Mouse (Mus musculus) heart, embryonic 13.5 days (tissue): Measurements from ENCODE around the gene Pou3f1. TPM values are rescaled to one million over a fixed set of nuclear protein-coding genes. Genes with fewer than 3 reads are reported as not detected.
"Not testable (repeated sequence)": the region's sequence is repeated elsewhere in the genome, so short reads cannot be mapped to it uniquely, and the experiment has no call there.

ENCODE experiments used
- ATAC-seq: fragments of 200-750 bp; cut with Nextera tagmentation; 2 replicates; pipeline ENCODE4 v1.8.0; 2017; ENCODE audit warnings: moderate TSS enrichment; ENCODE audit not compliant: insufficient number of reproducible peaks, low FRiP score, low TSS enrichment; ENCODE audit errors: extremely low read depth
- H3K27ac ChIP-seq: fragments of 300-500 bp; sonication (generic); replicated peaks from 2 replicates; pipeline ENCODE4 v1.5.1; 2015; ENCODE audit warnings: moderate library complexity, mild to moderate bottlenecking, inconsistent platforms
- H3K27me3 ChIP-seq: fragments of 300-500 bp; sonication (generic); replicated peaks from 2 replicates; pipeline ENCODE4 v1.6.1; 2015; ENCODE audit warnings: mild to moderate bottlenecking, inconsistent platforms
- H3K36me3 ChIP-seq: fragments of 300-500 bp; sonication (generic); 2 replicates; pipeline ENCODE4 v1.6.1; 2015; ENCODE audit warnings: mild to moderate bottlenecking, inconsistent platforms
- H3K4me1 ChIP-seq: fragments of 300-500 bp; sonication (generic); 2 replicates; pipeline ENCODE4 v1.6.1; 2015; ENCODE audit warnings: inconsistent platforms
- H3K4me2 ChIP-seq: fragments of 300-500 bp; sonication (generic); 2 replicates; pipeline ENCODE4 v1.6.1; 2015; ENCODE audit warnings: inconsistent platforms, mild to moderate bottlenecking, moderate library complexity
- H3K4me3 ChIP-seq: fragments of 300-500 bp; sonication (generic); 2 replicates; pipeline ENCODE4 v1.5.1; 2015; ENCODE audit warnings: moderate library complexity, mild to moderate bottlenecking, inconsistent platforms
- H3K9ac ChIP-seq: fragments of 300-500 bp; sonication (generic); 2 replicates; pipeline ENCODE4 v1.6.1; 2015; ENCODE audit warnings: inconsistent platforms, mild to moderate bottlenecking, moderate library complexity
- H3K9me3 ChIP-seq: fragments of 300-500 bp; sonication (generic); 2 replicates; pipeline ENCODE4 v1.6.1; 2016; ENCODE audit warnings: inconsistent platforms
- WGBS: fragments of 180-500 bp; shearing (Covaris S2); methylation state at CpG from one replicate; pipeline ENCODE4 v1.1.7; 2015; ENCODE audit warnings: mixed read lengths; 5-methylcytosine and 5-hydroxymethylcytosine counted together
- polyA plus RNA-seq: library from polyadenylated mRNA; unstranded; fragments of >200 nt; fragmentation: Nextera tagmentation; extraction: Ambion mirVana; gene quantifications from 2 replicates; pipeline ENCODE4 v1.2.1, GENCODE M21; 2015

The Pou3f1 gene
- polyA plus RNA-seq, 1 experiment from 2014 or later: 0.15 TPM

DNA sequence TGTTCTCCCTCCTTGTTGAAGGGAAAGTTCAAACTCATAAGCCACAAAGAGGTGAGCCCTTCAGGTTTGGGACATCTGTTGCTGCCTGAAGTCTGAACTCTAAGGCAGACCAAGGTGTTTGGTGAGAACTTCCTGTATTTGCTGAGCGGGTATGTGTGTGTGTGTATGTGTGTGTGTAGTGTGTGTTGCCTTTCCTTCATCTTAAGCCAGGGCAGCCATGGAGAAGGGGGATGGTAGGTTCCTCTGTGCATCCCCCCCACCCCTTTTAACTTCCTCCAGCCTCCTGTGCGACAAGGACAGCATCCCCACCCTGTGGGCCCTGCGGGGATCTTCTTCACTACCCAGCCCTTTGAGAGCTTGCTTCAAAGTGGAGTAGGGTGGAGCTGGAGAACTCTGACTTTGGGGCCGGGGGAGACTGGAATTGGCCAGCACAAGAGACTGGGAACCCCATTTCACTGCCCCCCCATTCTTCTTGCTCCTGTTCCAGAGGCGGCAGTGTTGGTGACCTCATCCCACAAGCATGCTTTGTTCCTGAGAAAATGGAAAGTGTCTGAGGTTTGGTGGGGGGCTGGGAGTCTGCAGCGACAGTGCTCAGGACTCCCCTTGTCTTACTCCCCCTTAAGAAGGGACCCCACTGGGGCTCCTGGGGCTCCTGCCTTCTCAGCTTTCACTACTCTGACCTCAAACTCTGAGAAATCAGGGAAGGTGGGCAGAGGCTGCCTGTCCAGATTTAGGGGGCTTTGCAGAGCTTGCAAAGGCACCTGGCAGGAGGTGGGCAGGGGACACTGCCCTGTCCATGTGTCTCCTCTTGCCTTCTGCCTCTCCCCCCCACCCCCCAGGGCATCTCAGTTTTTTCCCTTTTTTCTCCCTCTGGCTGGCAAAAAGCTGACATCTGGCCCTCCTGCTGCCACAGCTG is 47.5 kb downstream of the Pou3f1 start:
- 14% methylated on average over 6 of the region's 6 CpGs for WGBS

DNA sequence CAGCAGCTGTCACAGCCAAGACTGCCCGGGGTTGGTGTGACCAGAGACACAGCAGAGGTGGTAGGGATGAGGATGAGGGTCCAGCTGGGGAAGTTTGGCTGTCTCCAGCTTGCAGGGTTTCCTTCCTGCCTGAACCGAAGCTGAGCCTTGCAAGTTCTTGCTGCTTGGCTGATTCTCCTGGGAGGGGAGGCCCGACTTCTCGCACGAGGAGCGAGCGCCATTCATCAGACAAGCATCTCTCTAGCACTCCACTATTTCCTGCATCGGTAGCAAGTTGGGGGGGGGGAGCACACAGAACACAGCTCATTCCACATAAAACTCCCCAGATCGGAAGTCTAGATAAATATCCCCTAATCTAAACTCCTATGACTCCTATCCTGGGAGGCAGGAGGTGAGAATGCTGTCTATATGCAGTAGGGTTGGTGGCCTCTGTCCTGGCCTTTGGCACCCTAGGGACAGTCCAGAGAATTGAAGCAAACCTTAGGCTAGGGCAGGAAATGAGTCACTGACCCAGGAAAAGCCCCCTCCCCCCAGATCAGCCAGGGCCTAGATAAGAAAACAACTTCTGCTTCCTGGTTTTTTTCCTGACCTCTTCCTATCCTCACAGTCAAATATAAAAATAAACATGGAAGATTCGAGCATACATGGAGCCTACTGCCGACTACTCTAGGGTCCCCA is 48.3 kb downstream of the Pou3f1 start:
- H3K9me3 ChIP-seq: no peaks in the 10 kb centered on the region
- H3K4me3 ChIP-seq: peak overlapping the region; percentile 29
- peak overlapping the region; percentile 94 for H3K4me2 ChIP-seq
- ATAC-seq: no peak
- H3K36me3 ChIP-seq: peaks cover 25% of the 10 kb centered on the region
- 24% methylated on average over 11 of the region's 11 CpGs for WGBS
- H3K4me1 ChIP-seq: peaks cover 79% of the 10 kb centered on the region
- H3K27me3 ChIP-seq: no peaks in the 10 kb centered on the region
- H3K27ac ChIP-seq: peak overlapping the region; percentile 95
- peak overlapping the region; percentile 76 for H3K9ac ChIP-seq

More for the DNA sequence above, 47.5 kb downstream of the Pou3f1 start:
- peaks cover 25% of the 10 kb centered on the region for H3K36me3 ChIP-seq
- no peaks in the 10 kb centered on the region for H3K9me3 ChIP-seq
- no peaks in the 10 kb centered on the region for H3K27me3 ChIP-seq
- H3K4me3 ChIP-seq: peak overlapping the region; percentile 29
- no peak for ATAC-seq
- peak overlapping the region; percentile 76 for H3K9ac ChIP-seq
- H3K4me2 ChIP-seq: peak overlapping the region; percentile 94
- H3K4me1 ChIP-seq: peaks cover 76% of the 10 kb centered on the region
- H3K27ac ChIP-seq: peak overlapping the region; percentile 95

DNA sequence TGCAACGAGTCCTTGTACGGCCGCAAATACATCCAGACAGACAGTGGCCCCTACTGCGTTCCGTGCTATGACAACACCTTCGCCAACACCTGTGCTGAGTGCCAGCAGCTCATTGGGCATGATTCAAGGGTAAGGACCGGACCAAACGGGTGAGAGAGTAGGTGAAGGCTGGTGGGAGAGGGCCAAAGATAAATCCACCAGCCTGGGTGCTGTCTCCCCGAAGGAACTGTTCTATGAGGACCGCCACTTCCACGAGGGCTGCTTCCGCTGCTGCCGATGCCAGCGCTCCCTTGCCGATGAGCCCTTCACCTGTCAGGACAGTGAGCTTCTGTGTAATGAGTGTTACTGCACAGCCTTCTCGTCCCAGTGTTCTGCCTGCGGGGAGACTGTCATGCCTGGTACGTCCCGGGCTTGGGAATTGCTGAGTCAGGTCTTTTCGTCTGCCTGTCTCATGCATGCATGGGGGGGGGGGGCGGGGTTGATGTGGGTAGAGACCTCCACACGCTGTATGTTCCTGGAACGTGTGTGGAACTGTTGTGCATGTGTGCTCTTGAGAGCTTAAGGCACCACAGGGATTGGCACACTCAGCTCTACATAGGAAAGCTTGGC is 49.2 kb downstream of the Pou3f1 start:
- Histone ChIP-seq H3K4me3 (no peak overlapping the region), H3K4me2 (peak overlapping the region; percentile 94; the same call in 1 of the 2 replicates), H3K9ac (no peak overlapping the region), H3K36me3 (peaks cover 25% of the 10 kb centered on the region), H3K27ac (peak overlapping the region; percentile 95), H3K27me3 (no peaks in the 10 kb centered on the region), H3K4me1 (peaks cover 83% of the 10 kb centered on the region), H3K9me3 (no peaks in the 10 kb centered on the region)
- ATAC-seq: no peak
- 72% methylated on average over 23 of the region's 23 CpGs for WGBS

DNA sequence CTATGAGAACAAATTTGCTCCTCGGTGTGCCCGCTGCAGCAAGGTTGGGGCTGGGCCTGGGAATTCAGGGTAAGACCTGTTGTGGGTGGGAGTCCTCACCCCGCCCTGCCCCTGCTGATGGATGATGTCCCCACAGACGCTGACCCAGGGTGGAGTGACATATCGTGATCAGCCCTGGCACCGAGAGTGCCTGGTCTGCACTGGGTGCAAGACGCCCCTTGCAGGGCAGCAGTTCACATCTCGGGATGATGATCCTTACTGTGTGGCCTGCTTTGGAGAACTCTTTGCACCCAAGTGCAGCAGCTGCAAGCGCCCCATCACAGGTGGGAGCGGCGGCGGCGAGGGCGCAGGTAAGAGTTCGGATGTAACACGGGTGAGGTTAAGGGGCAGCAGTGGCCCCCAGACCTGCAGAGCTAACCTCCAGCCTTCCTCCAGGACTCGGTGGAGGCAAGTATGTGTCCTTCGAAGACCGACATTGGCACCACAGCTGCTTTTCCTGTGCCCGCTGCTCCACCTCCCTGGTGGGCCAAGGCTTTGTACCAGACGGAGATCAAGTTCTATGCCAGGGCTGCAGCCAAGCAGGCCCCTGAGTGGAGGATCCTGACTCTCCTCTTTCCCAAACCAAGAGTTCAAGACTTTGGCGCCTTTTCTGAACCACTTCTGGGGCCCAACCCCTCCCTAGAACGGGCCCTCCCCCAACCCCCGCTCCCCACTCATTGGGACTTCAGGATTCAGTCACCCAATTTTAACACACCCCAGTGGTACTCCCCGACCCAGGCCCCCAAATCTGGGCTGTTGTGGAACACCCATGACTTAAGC is 51.0 kb downstream of the Pou3f1 start:
- H3K4me2 ChIP-seq, H3K27me3 ChIP-seq, H3K9ac ChIP-seq, ATAC-seq, H3K9me3 ChIP-seq, H3K4me3 ChIP-seq: not testable (repeated sequence)
- Histone ChIP-seq H3K27ac (peak overlapping the region; percentile 94), H3K36me3 (peaks cover 25% of the 10 kb centered on the region), H3K4me1 (peaks cover 66% of the 10 kb centered on the region)
- 86% methylated on average over 25 of the region's 25 CpGs for WGBS

DNA sequence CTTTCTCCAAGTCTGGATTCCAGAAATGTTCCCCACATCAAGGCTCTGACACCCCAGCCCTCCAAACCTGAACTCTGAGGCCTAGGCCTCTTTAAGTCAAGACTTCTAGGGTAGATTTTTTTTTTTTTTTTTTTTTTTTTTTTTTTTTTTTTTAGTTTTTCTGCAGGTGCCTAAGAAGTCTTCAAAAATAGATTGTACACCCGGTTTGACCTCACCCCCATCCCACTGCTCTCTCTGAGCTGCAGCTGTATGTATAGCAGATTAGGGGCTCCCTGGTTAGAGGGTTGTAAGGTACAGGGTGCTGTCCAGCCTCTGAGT is 51.6 kb downstream of the Pou3f1 start:
- peak overlapping the region; percentile 94 for H3K27ac ChIP-seq
- H3K9ac ChIP-seq: peak overlapping the region; percentile 75

DNA sequence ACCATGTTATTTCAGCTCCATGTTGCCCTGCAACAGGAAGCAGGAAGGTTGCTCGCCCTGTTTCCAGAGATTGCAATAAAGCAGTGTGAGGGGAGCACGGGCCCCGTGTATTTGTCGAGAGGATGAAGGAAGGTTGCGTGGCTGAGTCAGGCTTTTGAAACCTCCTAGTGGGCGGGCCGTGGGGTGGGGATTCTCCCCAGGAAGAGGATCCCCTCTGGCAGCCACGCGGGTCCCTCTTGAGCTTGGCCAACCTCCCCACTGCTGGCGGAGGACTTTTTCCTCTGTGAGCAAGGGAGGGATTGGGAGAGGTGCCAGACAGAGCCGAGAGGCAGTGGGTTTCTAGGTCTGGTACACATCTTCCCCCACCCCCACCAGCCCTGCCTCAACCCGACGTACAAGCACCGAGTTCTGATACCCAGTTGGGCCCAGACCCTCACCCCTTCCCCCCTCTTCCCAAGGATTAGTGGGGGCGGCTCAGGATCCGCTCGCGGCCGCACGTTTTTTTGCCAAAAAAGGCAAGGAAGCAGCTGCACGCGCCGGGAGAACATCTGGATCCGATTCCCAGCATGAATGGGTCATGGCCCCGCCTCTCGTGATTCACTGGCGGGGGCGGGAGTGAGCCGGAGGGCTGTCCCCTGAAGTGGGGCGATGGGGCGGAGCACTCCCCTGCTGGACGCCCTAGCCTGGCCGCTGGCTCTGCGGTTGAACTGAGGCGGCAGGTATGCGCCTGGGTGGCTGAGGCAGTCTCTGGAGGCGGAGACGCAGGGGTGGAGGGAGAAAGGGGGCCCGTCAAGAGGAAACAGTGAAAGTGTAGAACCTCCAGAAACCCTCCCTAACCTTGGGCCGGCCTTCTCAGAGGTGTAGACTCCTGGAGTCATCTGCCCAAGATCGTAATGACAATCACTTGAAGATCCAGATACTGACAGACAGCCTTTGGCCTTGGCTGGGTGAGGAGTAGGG is 52.2 kb downstream of the Pou3f1 start:
- Histone ChIP-seq H3K9ac (peak overlapping the region; percentile 75), H3K4me3 (peak overlapping the region; percentile 51), H3K27me3 (no peaks in the 10 kb centered on the region), H3K36me3 (peaks cover 25% of the 10 kb centered on the region), H3K27ac (peak overlapping the region; percentile 94), H3K4me1 (peaks cover 55% of the 10 kb centered on the region), H3K9me3 (no peaks in the 10 kb centered on the region), H3K4me2 (peak overlapping the region; percentile 79)
- ATAC-seq: peak; percentile 79
- WGBS: 1% methylated on average over 41 of the region's 41 CpGs

More for the DNA sequence above, 51.6 kb downstream of the Pou3f1 start:
- ATAC-seq, H3K9me3 ChIP-seq, H3K27me3 ChIP-seq: not testable (repeated sequence)
- H3K4me2 ChIP-seq: peak overlapping the region; percentile 79
- H3K36me3 ChIP-seq: peaks cover 25% of the 10 kb centered on the region
- 0% methylated on average over 1 of the region's 1 CpGs for WGBS
- peaks cover 62% of the 10 kb centered on the region for H3K4me1 ChIP-seq
- peak overlapping the region; percentile 51 for H3K4me3 ChIP-seq

DNA sequence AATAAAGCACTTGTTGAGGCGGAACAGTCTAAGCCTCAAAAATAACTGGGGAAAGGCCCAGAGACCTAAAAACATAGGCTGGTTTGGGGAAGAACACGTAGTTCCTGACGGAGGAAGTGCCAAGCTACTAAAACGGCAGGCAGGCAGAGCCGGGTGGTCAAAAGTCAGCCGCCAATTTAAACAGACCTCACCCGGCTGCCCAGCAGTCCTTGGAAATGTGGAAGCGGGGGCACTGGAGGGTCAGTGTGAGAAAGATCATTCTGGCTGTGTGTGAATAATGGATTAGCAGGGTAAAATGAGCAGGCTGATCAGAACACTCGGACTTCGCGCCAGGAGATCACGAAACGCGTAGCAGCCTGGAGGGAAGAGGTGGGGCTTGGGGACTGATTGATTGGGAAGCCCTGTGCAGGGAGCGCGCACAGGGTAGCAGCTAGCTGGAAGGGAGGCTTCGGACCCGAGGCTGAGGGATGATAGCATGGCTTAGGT is 53.4 kb downstream of the Pou3f1 start:
- no peak for ATAC-seq
- peak overlapping the region; percentile 79 for H3K9ac ChIP-seq
- 3% methylated on average over 18 of the region's 18 CpGs for WGBS

More for the DNA sequence above, 53.4 kb downstream of the Pou3f1 start:
- Histone ChIP-seq H3K4me3 (peak overlapping the region; percentile 51), H3K4me2 (peak overlapping the region; percentile 79), H3K9me3 (no peaks in the 10 kb centered on the region), H3K36me3 (peaks cover 25% of the 10 kb centered on the region), H3K27ac (peak overlapping the region; percentile 94), H3K4me1 (peaks cover 47% of the 10 kb centered on the region), H3K27me3 (no peaks in the 10 kb centered on the region)

Other genes with a start within 250 kb of the Pou3f1 start
- gene 3100002H09Rik, start 46.0 kb upstream of the Pou3f1 start, polyA plus RNA-seq: 0.17 TPM in 1 of 2 replicates, not detected in the other
- gene Utp11, start 36.8 kb downstream of the Pou3f1 start, polyA plus RNA-seq: 48.9 and 50.6 TPM in 2 replicates
- 6.7 and 7.4 TPM in 2 replicates for gene Fhl3, start 43.9 kb downstream of the Pou3f1 start, polyA plus RNA-seq
- gene Sf3a3, start 58.0 kb downstream of the Pou3f1 start, polyA plus RNA-seq: 92.4 and 96.2 TPM in 2 replicates
- 14.1 and 17.6 TPM in 2 replicates for gene Inpp5b, start 85.0 kb downstream of the Pou3f1 start, polyA plus RNA-seq
- 10.3 and 10.4 TPM in 2 replicates for gene Mtf1, start 145.3 kb downstream of the Pou3f1 start, polyA plus RNA-seq
- 21.1 and 25.1 TPM in 2 replicates for gene Yrdc, start 193.9 kb downstream of the Pou3f1 start, polyA plus RNA-seq
- 45.8 and 46.6 TPM in 2 replicates for gene 1110065P20Rik, start 194.4 kb downstream of the Pou3f1 start, polyA plus RNA-seq
- 0.15 TPM in 1 of 2 replicates, not detected in the other for gene Maneal, start 205.4 kb downstream of the Pou3f1 start, polyA plus RNA-seq
- 0.05 TPM in 1 of 2 replicates, not detected in the other for gene Epha10, start 224.1 kb downstream of the Pou3f1 start, polyA plus RNA-seq